Mouse (Mus musculus) myocyte (in vitro differentiated cells): ENCODE measurements around the gene Dgkg.

Source experiments
- CEBPB ChIP-seq: IDR thresholded peaks from 2 replicates; pipeline ENCODE4 v1.6.1; 2011; ENCODE audit warnings: mild to moderate bottlenecking, moderate library complexity; ENCODE audit not compliant: poor library complexity, insufficient read depth, severe bottlenecking
- E2F4 ChIP-seq: IDR thresholded peaks from one replicate; pipeline ENCODE4 v1.6.1; 2011; ENCODE audit warnings: mild to moderate bottlenecking, control low read depth, moderate library complexity; ENCODE audit not compliant: insufficient read depth
- MYOD1 ChIP-seq, 3 experiments: IDR thresholded peaks; one replicate each; pipeline ENCODE4 v1.6.1; 2011; ENCODE audit warnings: control low read depth in 2 of 3, low read depth in 2 of 3, mild to moderate bottlenecking in 2 of 3, moderate library complexity in 1 of 3; ENCODE audit not compliant: insufficient read length in 2 of 3, control insufficient read depth in 1 of 3
- POLR2A ChIP-seq: IDR thresholded peaks from one replicate; pipeline ENCODE4 v1.6.1; 2011; ENCODE audit warnings: low read depth, mild to moderate bottlenecking, control low read depth, moderate library complexity; ENCODE audit not compliant: insufficient read length
- POLR2AphosphoS2 ChIP-seq: IDR thresholded peaks from one replicate; pipeline ENCODE4 v1.6.1; 2011; ENCODE audit warnings: low read depth, control low read depth; ENCODE audit not compliant: insufficient read length
- TCF3 ChIP-seq: IDR thresholded peaks from one replicate; pipeline ENCODE4 v1.6.1; 2011; ENCODE audit warnings: low read depth, control low read depth; ENCODE audit not compliant: insufficient read length

- TF ChIP-seq POLR2A, result no peak
- TF ChIP-seq POLR2AphosphoS2, result no peak
- no peak for TF ChIP-seq MYOD1 (IDR thresholded peaks at IDR 0.05; ENCODE audit: control insufficient read depth in 1 of 3, insufficient read length in 2 of 3, low read depth in 2 of 3)
- no peak for TF ChIP-seq E2F4
- TF ChIP-seq TCF3, result no peak
- TF ChIP-seq CEBPB, result no peak
Observed at GRCm38 (mm10) chr16:22499951-22500350, 157.1 kb downstream of the Dgkg start.
